Mouse (Mus musculus) kidney, embryonic 16.5 days (tissue): ENCODE data around the gene Col4a1. TPM values are rescaled to one million over a fixed set of nuclear protein-coding genes. Genes with fewer than 3 reads are reported as not detected.

ENCODE experiments used
- ATAC-seq: fragments of 200-750 bp; cut with Nextera tagmentation; 2 replicates; pipeline ENCODE4 v1.8.0; 2017; ENCODE audit warnings: moderate TSS enrichment; ENCODE audit not compliant: low FRiP score, low TSS enrichment
- H3K27ac ChIP-seq: fragments of 300-500 bp; sonication (generic); 2 replicates; pipeline ENCODE4 v1.5.1; 2014; ENCODE audit warnings: low read length
- H3K27me3 ChIP-seq: fragments of 300-500 bp; sonication (generic); 2 replicates; pipeline ENCODE4 v1.6.1; 2014; ENCODE audit warnings: low read length, control low read depth, mixed read lengths; ENCODE audit not compliant: insufficient read depth
- H3K36me3 ChIP-seq: fragments of 300-500 bp; sonication (generic); 2 replicates; pipeline ENCODE4 v1.6.1; 2014; ENCODE audit warnings: low read length, control low read depth, mixed read lengths; ENCODE audit not compliant: insufficient read depth
- H3K4me1 ChIP-seq: fragments of 300-500 bp; sonication (generic); 2 replicates; pipeline ENCODE4 v1.6.1; 2014; ENCODE audit warnings: low read length, control low read depth, mixed read lengths; ENCODE audit not compliant: insufficient read depth
- H3K4me2 ChIP-seq: fragments of 300-500 bp; sonication (generic); replicated peaks from 2 replicates; pipeline ENCODE4 v1.6.1; 2014; ENCODE audit warnings: low read depth, low read length
- H3K4me3 ChIP-seq: fragments of 300-500 bp; sonication (generic); 2 replicates; pipeline ENCODE4 v1.5.1; 2014; ENCODE audit warnings: mild to moderate bottlenecking, low read length
- H3K9ac ChIP-seq: fragments of 300-500 bp; sonication (generic); replicated peaks from 2 replicates; pipeline ENCODE4 v1.6.1; 2014; ENCODE audit warnings: low read length
- H3K9me3 ChIP-seq: fragments of 300-500 bp; sonication (generic); 2 replicates; pipeline ENCODE4 v1.6.1; 2016; ENCODE audit warnings: low read length, control low read depth
- WGBS: fragments of 180-500 bp; shearing (Covaris S2); extraction: QIAGEN DNeasy Blood & Tissue Kit; methylation state at CpG from one replicate; pipeline ENCODE4 v1.1.7; 2014; 5-methylcytosine and 5-hydroxymethylcytosine counted together
- polyA plus RNA-seq: library from polyadenylated mRNA; unstranded; fragments of >200 nt; fragmentation: Nextera tagmentation; extraction: Ambion mirVana; gene quantifications from 2 replicates; pipeline ENCODE4 v1.2.1, GENCODE M21; 2015

The Col4a1 gene
- polyA plus RNA-seq, 1 experiment from 2014 or later = 440 TPM

DNA sequence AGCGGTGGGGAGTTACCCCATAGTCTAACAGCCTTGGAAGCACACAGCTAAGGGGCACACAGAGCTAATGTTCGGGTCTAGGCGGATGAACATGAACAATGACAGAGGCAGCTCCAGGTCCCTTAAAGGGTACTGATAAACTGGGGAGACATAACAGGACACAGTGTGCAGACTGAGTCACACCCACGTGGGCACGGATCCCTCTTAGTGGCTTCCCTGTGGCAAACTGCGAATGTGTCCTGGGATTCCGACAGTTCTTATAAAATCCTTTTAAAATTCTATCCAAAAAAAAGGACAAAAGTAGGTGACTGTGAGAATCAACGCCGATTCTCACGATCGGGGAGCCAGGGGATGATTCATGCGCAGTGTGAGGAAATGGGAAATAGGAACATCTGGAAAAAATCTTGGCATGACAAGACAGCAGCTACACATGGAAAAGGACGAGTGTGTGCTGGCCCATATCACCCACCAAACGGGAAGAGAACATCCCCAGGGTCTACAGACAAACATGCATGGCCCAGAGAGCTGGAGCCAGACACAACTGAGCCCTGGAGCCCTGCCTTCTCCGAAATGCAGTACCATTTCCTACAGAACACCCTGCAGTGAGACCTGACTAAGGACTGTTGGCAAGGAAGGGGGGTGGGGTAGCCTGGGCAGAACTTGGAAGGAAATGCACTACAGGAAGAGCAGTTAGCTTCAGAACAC is 50.4 kb downstream of the Col4a1 start:
- ATAC-seq = no peak
- Histone ChIP-seq H3K27ac (no peak overlapping the region; the same call in 1 of the 2 replicates), H3K36me3 (peaks cover 13% of the 10 kb centered on the region), H3K4me2 (no peak overlapping the region), H3K4me3 (no peak overlapping the region), H3K9me3 (no peaks in the 10 kb centered on the region), H3K9ac (no peak overlapping the region), H3K4me1 (peaks cover 71% of the 10 kb centered on the region), H3K27me3 (no peaks in the 10 kb centered on the region)
- WGBS = 74% methylated on average over 15 of the region's 15 CpGs

DNA sequence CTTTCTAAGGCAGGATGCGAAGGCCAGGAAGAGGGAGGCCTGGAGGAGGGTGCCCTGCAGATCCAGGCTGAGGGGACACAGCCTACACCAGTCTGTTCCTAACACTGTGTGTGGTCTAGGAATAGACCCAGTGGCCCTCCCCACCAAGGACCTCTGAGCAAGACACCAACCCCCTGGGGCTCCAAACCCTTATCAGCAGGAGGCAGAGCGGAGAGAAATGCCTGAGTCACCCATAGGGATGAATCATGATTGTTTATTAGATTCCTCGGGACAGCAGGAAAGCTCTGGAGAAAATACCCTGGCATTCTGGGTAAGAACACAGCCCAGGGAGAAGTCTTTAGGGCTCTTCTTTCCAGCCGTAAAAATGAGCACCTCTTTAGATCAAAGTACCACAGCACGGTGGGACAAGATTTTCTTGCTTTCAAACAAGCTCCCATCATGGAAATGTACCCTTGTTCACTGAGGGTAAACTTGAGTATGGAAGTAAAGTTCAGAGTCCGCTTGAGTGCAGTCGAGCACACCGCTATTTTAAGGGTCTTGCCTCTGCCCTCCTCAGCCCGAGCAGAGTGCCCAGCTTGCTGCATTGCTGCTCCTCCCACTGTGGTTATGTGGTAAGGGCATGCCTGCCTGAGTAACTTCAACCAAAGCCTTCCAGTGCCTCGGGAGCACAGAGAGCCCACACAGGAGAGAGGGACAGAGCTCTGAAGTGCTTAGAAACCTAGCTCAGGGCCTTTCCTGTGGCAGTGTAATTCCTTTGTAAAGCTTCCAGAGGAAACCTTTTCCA is 52.6 kb downstream of the Col4a1 start:
- Histone ChIP-seq H3K4me2 (no peak overlapping the region), H3K27me3 (no peaks in the 10 kb centered on the region), H3K9me3 (no peaks in the 10 kb centered on the region), H3K4me3 (no peak overlapping the region), H3K27ac (peak overlapping the region; percentile 86), H3K9ac (no peak overlapping the region; the same call in 1 of the 2 replicates), H3K4me1 (peaks cover 87% of the 10 kb centered on the region), H3K36me3 (no peaks in the 10 kb centered on the region; the same call in 1 of the 2 replicates)
- peak; percentile 72 for ATAC-seq
- WGBS = 10% methylated on average over 10 of the region's 10 CpGs

DNA sequence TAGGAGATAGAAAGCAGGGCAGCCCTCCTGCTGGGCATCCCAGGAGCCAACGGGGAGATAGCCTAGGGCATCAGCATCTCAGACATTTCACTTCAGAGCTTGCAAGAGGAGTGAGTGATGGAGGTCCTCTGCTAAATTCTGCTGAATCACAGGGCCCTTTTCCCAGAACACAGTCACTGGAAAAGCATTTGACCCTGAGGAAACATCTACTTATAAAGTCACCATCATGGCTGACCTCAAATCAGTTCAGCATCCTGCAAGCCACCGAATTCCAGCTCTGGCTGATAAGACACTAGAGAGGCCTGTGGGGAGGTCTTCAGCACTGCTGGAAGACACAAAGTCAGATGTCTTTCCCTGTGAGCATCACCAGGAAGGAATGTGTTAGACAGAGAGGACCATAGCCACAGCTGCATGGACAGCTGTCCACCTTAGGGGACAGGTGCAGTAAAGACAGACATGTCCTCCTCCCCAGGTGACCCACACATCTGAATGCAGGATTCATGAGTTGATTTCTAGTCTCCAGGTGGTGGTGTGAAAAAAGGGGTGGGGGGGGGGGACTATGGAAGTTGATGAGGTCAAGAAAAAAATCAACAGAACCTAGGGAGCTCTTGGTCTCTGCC is 54.0 kb downstream of the Col4a1 start:
- no peak for ATAC-seq
- Histone ChIP-seq H3K36me3 (no peaks in the 10 kb centered on the region), H3K4me3 (no peak overlapping the region), H3K27me3 (no peaks in the 10 kb centered on the region), H3K4me2 (no peak overlapping the region), H3K4me1 (peaks cover 93% of the 10 kb centered on the region), H3K27ac (peak overlapping the region; percentile 86; the same call in 1 of the 2 replicates), H3K9ac (no peak overlapping the region), H3K9me3 (no peaks in the 10 kb centered on the region)
- 69% methylated on average over 2 of the region's 2 CpGs for WGBS

- H3K4me1 ChIP-seq = peaks cover 95% of the 10 kb centered on the region
These were observed 55.3 kb downstream of the Col4a1 start for GRCm38 (mm10) chr8:11257079-11258017.

DNA sequence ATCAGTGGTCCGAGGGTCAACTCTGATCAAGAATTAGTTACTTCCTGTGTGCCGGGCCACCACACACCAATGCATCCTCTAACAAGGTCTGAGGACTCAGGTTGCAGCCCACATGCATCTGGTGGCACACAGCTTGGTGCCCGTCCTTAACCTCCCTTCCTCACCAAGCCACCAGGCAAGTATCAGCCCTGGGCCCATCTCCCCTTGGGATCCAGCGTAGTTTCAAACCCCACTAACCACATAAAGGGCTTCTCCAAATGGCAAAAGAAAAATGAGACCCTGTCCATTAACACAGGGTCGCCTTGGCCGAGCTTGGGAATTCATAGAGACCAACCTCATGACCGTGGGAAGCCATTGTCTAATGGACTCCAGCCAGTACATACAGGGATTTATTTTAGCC is 56.2 kb downstream of the Col4a1 start:
- ATAC-seq = peak; percentile 20
- H3K27ac ChIP-seq = peak overlapping the region; percentile 92

More at GRCm38 (mm10) chr8:11257079-11258017, 55.3 kb downstream of the Col4a1 start:
- H3K36me3 ChIP-seq = no peaks in the 10 kb centered on the region
- H3K27me3 ChIP-seq = no peaks in the 10 kb centered on the region
- no peaks in the 10 kb centered on the region for H3K9me3 ChIP-seq
- no peak overlapping the region for H3K4me2 ChIP-seq
- 0 out of 2 replicates have a peak, but pooled peaks have one; percentile 0 for ATAC-seq
- H3K9ac ChIP-seq = no peak overlapping the region; the same call in 1 of the 2 replicates
- WGBS = 43% methylated on average over 13 of the region's 13 CpGs
- no peak overlapping the region for H3K4me3 ChIP-seq
- H3K27ac ChIP-seq = peak overlapping the region; percentile 92

GRCm38 (mm10) chr8:11255680-11256079 is 56.9 kb downstream of the Col4a1 start:
- H3K27ac ChIP-seq = peak overlapping the region; percentile 92
- no peak overlapping the region for H3K4me2 ChIP-seq
- H3K27me3 ChIP-seq = no peaks in the 10 kb centered on the region
- H3K9ac ChIP-seq = no peak overlapping the region
- peaks cover 93% of the 10 kb centered on the region for H3K4me1 ChIP-seq
- WGBS = 37% methylated on average over 7 of the region's 7 CpGs
- no peak overlapping the region for H3K4me3 ChIP-seq
- no peak for ATAC-seq
- H3K36me3 ChIP-seq = no peaks in the 10 kb centered on the region
- H3K9me3 ChIP-seq = no peaks in the 10 kb centered on the region

More for the DNA sequence above, 56.2 kb downstream of the Col4a1 start:
- H3K36me3 ChIP-seq = no peaks in the 10 kb centered on the region
- no peaks in the 10 kb centered on the region for H3K9me3 ChIP-seq
- H3K4me1 ChIP-seq = peaks cover 94% of the 10 kb centered on the region
- H3K9ac ChIP-seq = no peak overlapping the region
- 21% methylated on average over 7 of the region's 7 CpGs for WGBS
- no peaks in the 10 kb centered on the region for H3K27me3 ChIP-seq
- no peak overlapping the region for H3K4me3 ChIP-seq
- H3K4me2 ChIP-seq = no peak overlapping the region

GRCm38 (mm10) chr8:11254914-11255530 is 57.6 kb downstream of the Col4a1 start:
- Histone ChIP-seq H3K27me3 (no peaks in the 10 kb centered on the region), H3K36me3 (no peaks in the 10 kb centered on the region), H3K4me1 (peaks cover 93% of the 10 kb centered on the region), H3K4me2 (no peak overlapping the region), H3K9ac (no peak overlapping the region), H3K4me3 (no peak overlapping the region), H3K9me3 (no peaks in the 10 kb centered on the region), H3K27ac (peak overlapping the region; percentile 92; the same call in 1 of the 2 replicates)
- WGBS = 76% methylated on average over 10 of the region's 10 CpGs
- no peak for ATAC-seq

DNA sequence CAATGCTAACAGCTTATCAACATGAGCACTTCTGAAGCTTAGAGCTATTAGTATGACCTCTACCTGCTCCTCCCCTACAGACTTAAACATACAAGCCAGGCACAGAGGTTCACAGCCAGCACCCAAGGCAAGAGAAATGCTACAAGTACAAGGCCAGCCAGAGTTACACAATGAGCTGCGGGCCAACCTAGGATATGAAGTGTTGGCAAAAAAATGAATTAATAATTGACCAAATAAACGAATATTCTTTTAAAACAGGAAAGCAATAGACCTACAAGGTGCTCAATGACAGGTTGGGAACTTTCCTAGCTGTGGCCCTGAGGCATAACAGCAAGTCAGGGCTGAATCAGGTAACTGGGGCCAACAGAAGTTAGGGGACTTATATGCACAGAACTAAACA is 58.1 kb downstream of the Col4a1 start:
- no peaks in the 10 kb centered on the region for H3K9me3 ChIP-seq
- WGBS = 76% methylated on average over 2 of the region's 2 CpGs
- no peak overlapping the region for H3K9ac ChIP-seq
- H3K36me3 ChIP-seq = no peaks in the 10 kb centered on the region
- no peak overlapping the region for H3K4me3 ChIP-seq
- peak overlapping the region; percentile 27; the same call in 1 of the 2 replicates for H3K27ac ChIP-seq
- no peaks in the 10 kb centered on the region for H3K27me3 ChIP-seq
- H3K4me2 ChIP-seq = no peak overlapping the region
- no peak for ATAC-seq
- H3K4me1 ChIP-seq = peaks cover 93% of the 10 kb centered on the region
